Comparison of ENCODE assay signal across 11 mouse cellular contexts in the genomic region with DNA sequence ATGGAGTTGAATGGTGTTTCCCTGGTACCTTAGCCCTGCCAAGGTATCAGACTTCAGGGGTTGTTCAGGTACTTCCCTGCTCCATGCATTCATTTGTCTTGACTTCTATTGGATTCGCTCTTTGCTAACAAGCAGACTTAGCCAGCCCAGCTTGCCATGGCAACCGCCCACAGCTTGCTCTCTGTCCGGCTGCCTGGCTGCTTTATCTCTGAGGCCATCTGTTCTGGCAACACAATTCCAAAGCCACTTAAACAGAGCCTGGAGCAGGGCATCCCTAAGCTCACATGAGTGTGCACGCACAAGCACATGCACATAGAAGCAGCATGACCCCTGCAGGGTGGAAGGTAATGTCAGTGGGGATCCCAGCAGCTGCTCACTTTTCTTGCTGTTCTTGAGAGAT. TPM values are rescaled to one million over a fixed set of nuclear protein-coding genes. Genes with fewer than 3 reads are reported as not detected.
A peak's percentile ranks its signal among the peaks of the same experiment; 100 is the strongest.
DNase-seq lines count a peak whose midpoint lies in the region; ATAC-seq lines count a peak whose summit lies in the region.
"Had no signal": no experiment of that assay in that cellular context is flagged by ENCODE, and none has a peak within 500 bp of the region (broad histone marks: within the 10 kb centered on the region; RNA-seq: fewer than 3 reads in every experiment).

No protein-coding gene starts in this region.

- H3K4me2 ChIP-seq in neural tube, embryonic 14.5 days (ENCODE audit: low read depth, low read length), result no peak overlapping the region
- H3K4me2 ChIP-seq: embryonic facial prominence, embryonic 15.5 days; limb, embryonic 12.5 days had no signal

- peaks cover 27% of the 10 kb centered on the region for H3K4me1 ChIP-seq in embryonic facial prominence, embryonic 10.5 days
- H3K4me1 ChIP-seq in neural tube, embryonic 14.5 days (ENCODE audit: control insufficient read depth, insufficient read depth, low read length), result peaks cover 25% of the 10 kb centered on the region
- H3K4me1 ChIP-seq: limb, embryonic 12.5 days had no signal

- H3K4me3 ChIP-seq in embryonic facial prominence, embryonic 10.5 days, result no peak overlapping the region
- no peak overlapping the region for H3K4me3 ChIP-seq in neural tube, embryonic 14.5 days (ENCODE audit: low read depth, low read length)
- H3K4me3 ChIP-seq: embryonic facial prominence, embryonic 15.5 days; limb, embryonic 12.5 days had no signal

- WGBS in embryonic facial prominence, embryonic 10.5 days, result 41% methylated on average over 4 of the region's 4 CpGs
- 11% methylated on average over 4 of the region's 4 CpGs for WGBS in neural tube, embryonic 14.5 days

- H3K9ac ChIP-seq in neural tube, embryonic 14.5 days (replicated peaks; ENCODE audit: low read depth, low read length), result 0 out of 2 replicates have a peak overlapping the region, but pooled peaks have one; percentile 37
- H3K9ac ChIP-seq: embryonic facial prominence, embryonic 15.5 days; limb, embryonic 12.5 days had no signal

- no peaks in the 10 kb centered on the region for H3K9me3 ChIP-seq in embryonic facial prominence, embryonic 10.5 days
- no peaks in the 10 kb centered on the region for H3K9me3 ChIP-seq in neural tube, embryonic 14.5 days (ENCODE audit: control insufficient read depth, low read length)
- H3K9me3 ChIP-seq: embryonic facial prominence, embryonic 15.5 days; limb, embryonic 12.5 days had no signal

- DNase-seq in cerebellum, adult 11 months, result peak; percentile 86
- DNase-seq in embryonic facial prominence, embryonic 10.5 days (ENCODE audit: low spot score), result peak; percentile 33
- peak; percentile 44 to 72 for DNase-seq in layer of hippocampus, adult 8-10 months (ENCODE audit: low spot score in 2 of 2)
- no peak for DNase-seq in heart, postnatal 10 days
- DNase-seq in gastrocnemius, adult 8-10 months (ENCODE audit: low spot score in 2 of 2), result no peak
- DNase-seq in kidney, postnatal 25 days, result no peak

- peak; percentile 47 for ATAC-seq in neural tube, embryonic 14.5 days (ENCODE audit: low read depth)
- ATAC-seq in inflammation-experienced regulatory T-cells, adult 6 months, result no peak

- H3K27me3 ChIP-seq in embryonic facial prominence, embryonic 10.5 days (replicated peaks; ENCODE audit: low read depth, poor library complexity, severe bottlenecking), result peaks cover 12% of the 10 kb centered on the region; the same call in 1 of the 2 replicates
- H3K27me3 ChIP-seq in neural tube, embryonic 14.5 days (ENCODE audit: control insufficient read depth, insufficient read depth, low read length), result no peaks in the 10 kb centered on the region

- H3K27ac ChIP-seq in embryonic facial prominence, embryonic 10.5 days (replicated peaks), result no peak overlapping the region
- H3K27ac ChIP-seq in neural tube, embryonic 14.5 days (ENCODE audit: low read depth, low read length), result no peak overlapping the region
- H3K27ac ChIP-seq: embryonic facial prominence, embryonic 15.5 days; limb, embryonic 12.5 days had no signal

- intact Hi-C loops in heart, postnatal 10 days (cut with DNase I), result no loop called here

- no peaks in the 10 kb centered on the region for H3K36me3 ChIP-seq in embryonic facial prominence, embryonic 10.5 days (replicated peaks)
- H3K36me3 ChIP-seq in neural tube, embryonic 14.5 days (ENCODE audit: control insufficient read depth, insufficient read depth, low read length), result no peaks in the 10 kb centered on the region
- H3K36me3 ChIP-seq: embryonic facial prominence, embryonic 15.5 days; limb, embryonic 12.5 days had no signal

RNA-seq across cellular contexts. Expression of a gene that starts 4.1 kb away (rescaled TPM):
- 7.4 and 7.5 TPM in 2 replicates for polyA plus RNA-seq in embryonic facial prominence, embryonic 10.5 days (2016; fragmentation: Nextera tagmentation; extraction: Ambion mirVana)
- total RNA-seq in layer of hippocampus, adult 8-10 months (2022), result 10 to 100 TPM; 23.2 to 41.8 (median 27.1) TPM
- polyA plus RNA-seq in neural tube, embryonic 14.5 days (2014; fragmentation: Nextera tagmentation; extraction: Ambion mirVana), result 26.9 and 28.7 TPM in 2 replicates
- not detected for total RNA-seq in heart, postnatal 10 days (2021)
- not detected for total RNA-seq in gastrocnemius, adult 8-10 months (2022)
- polyA plus RNA-seq in inflammation-experienced regulatory T-cells, adult 6 months (2017; shearing (Covaris generic)), result not detected
- total RNA-seq: MEL had no signal

RNA-seq across cellular contexts. Expression of a gene that starts 44.2 kb away (rescaled TPM):
- polyA plus RNA-seq in embryonic facial prominence, embryonic 10.5 days (2016; fragmentation: Nextera tagmentation; extraction: Ambion mirVana), result 2.6 and 3.1 TPM in 2 replicates
- total RNA-seq in layer of hippocampus, adult 8-10 months (2022), result 10 to 100 TPM; 50.4 to 67.7 (median 56.7) TPM
- polyA plus RNA-seq in neural tube, embryonic 14.5 days (2014; fragmentation: Nextera tagmentation; extraction: Ambion mirVana), result 98.4 and 105 TPM in 2 replicates
- not detected for total RNA-seq in heart, postnatal 10 days (2021)
- not detected for total RNA-seq in gastrocnemius, adult 8-10 months (2022)
- under 1 TPM in 1 of 3 experiments, not detected in 2; 0.68 TPM for polyA plus RNA-seq in inflammation-experienced regulatory T-cells, adult 6 months (2017; shearing (Covaris generic))

Comparison
In these comparisons a context has a peak if more than half of its experiments do, and no peak if none do; other contexts are left out.
1. DNase-seq: peak in cerebellum, adult 11 months (single experiment), embryonic facial prominence, embryonic 10.5 days (single experiment) and layer of hippocampus, adult 8-10 months (2 of 2); none in heart, postnatal 10 days (0 of 2), gastrocnemius, adult 8-10 months (0 of 2) and kidney, postnatal 25 days (0 of 2).
2. RNA of a gene that starts 4.1 kb away (total RNA-seq): 23.2 to 41.8 TPM in layer of hippocampus, adult 8-10 months; not detected in heart, postnatal 10 days and not detected in gastrocnemius, adult 8-10 months; every median in the first group is over 10 times any median in the second.
3. RNA of a gene that starts 44.2 kb away (total RNA-seq): 50.4 to 67.7 TPM in layer of hippocampus, adult 8-10 months; not detected in heart, postnatal 10 days and not detected in gastrocnemius, adult 8-10 months; every median in the first group is over 10 times any median in the second.